Mouse (Mus musculus) cerebellum, postnatal 36 days (tissue): ENCODE measurements around the gene Dis3l.
A peak's percentile ranks its signal among the peaks of the same experiment; 100 is the strongest.

Source experiments
- DNase-seq, 2 experiments: peaks; one replicate each; pipeline ENCODE4 v3.0.0; 2021 to 2022; ENCODE audit warnings: mixed read lengths in 2 of 2

The Dis3l gene

DNA sequence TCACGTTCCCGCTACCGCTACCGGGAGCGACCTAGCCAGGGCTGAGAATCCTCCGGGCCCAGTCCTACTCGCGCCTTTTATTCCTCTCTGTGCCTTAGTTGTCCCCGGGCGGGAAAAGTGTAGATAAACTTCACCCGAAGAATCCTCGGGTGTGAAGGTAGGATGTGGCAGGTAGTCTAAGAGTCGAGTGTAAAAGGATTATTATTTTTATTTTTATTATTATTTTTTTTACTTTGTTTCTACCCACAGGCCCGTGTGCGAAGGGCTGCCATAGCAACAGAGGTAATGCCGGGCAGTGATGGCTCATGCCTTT, at the start of gene Dis3l:
TSS of gene Dis3l (minus strand) at position 35 of the 313 bp plus-strand sequence.
- DNase-seq = no peak

DNA sequence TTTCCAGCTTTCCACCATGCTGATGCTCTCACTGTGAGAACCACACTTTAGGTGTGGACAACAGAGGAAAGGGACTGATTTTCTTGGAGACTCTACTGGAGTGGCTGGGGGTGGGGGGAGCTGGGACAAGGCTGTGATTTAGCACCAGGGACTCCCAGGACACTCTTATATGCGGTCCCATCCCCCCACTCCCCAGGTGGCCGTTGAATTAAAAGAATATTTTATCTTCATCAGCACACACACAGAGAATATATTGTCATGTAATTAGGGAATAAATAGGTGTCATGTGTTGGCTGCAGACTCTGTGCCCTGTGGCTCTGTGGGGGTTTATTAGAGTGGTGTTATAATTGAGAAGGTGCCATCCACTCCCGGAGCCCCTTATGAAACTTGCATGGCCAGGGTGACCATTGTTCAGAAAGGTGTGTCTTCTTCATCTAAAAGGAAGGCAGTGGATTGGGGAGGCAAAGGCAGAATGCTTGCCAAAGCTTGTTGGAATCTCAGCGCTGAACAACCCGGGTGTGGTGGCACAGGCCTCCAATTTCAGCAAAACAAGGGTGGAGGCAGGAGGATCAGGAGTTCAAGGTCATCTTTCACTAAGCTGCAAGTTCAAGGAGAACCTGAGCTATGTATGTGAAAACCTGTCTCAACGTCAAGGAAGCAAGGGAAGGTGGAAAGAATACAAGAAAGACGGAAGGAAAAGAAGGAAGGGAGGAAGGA, 48.6 kb upstream of the Dis3l start:
- DNase-seq = no peak

DNA sequence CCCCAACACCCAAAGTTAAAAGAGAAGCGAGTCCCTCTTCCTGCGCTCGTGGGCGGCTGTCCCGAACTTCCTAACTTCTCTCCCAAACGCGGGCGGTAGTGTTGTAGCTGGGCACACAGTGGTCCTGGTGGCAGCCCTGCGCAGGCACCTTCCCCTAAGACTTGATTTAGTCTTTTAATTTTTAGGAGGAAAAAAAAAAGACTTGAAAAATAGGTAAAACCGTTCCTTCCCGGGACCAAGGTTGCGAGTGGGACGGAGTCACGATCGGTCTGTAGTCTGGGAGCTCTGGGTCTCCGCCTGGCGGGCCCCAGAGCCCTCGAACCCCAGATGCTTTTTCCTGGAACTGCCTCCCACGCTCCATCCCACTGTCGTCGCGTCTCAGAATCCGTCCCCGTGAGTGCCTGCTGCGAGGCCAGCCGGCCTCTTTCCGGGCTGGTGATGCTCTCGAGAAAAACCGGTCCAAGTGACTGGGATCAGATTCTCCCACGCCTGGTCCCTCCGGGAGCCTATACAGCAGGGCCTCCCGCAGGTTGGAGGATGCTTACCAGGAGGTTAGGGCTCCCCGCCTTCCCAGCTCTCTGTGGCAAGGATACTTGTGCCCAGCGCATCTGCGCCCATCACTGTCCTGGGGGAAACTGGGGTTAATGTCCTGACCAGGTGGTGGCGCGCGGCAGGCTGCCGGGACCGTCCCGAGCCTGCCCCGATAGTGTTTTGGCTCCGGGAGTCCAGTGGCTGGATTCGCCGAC, 45.6 kb upstream of the Dis3l start:
- peak; percentile 85 to 86 for DNase-seq

DNA sequence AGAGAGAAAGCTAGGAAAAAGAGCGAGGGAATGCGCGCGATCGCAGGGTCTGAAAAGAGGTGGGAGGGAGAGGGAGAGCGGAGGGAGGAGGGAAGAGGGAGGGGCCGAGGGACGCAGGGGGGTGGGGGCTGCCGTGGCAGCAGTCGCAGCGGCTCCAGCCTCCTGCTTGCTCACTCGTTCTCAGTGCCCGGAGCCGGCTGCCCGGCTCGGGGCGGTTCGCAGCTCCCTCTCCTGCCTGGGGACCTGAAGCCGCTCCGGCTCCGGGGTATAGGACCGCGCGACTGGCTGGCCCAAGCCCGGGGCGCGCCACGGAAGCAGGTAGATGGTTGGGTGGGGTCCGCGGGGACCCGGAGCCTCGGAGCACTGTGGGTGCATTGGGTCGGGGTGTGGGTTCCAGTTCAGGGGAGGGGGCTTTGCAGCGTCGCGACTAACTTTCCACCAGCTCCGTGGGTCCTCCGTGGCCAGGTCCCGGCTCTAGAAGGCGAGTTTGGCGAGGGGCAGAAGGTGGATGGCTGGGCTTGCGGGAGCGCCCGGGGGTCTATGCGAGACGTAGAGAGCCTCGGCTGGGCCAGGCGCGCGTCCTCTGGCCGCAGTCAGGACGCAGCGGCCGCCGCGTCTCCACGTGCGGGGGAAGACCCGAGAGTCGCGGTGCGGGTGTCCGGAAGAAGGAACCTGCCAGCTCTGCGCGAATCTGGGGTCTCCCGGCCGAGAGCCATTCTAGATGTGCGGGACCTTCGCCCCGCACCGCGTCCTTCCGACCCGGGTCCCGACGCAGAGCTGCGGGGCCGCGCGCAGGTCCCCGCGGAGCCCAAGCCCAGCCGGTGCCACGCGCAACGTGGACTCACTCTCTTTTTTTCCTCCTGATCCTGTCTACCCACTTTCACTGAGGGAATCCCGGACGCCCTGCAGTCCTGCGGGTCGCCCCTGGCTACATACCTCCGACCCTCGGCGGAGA, 44.7 kb upstream of the Dis3l start, which contains the start of gene Megf11:
TSS of gene Megf11 (plus strand) at position 116 of the 955 bp plus-strand sequence.
- peak; percentile 69 to 79 for DNase-seq

DNA sequence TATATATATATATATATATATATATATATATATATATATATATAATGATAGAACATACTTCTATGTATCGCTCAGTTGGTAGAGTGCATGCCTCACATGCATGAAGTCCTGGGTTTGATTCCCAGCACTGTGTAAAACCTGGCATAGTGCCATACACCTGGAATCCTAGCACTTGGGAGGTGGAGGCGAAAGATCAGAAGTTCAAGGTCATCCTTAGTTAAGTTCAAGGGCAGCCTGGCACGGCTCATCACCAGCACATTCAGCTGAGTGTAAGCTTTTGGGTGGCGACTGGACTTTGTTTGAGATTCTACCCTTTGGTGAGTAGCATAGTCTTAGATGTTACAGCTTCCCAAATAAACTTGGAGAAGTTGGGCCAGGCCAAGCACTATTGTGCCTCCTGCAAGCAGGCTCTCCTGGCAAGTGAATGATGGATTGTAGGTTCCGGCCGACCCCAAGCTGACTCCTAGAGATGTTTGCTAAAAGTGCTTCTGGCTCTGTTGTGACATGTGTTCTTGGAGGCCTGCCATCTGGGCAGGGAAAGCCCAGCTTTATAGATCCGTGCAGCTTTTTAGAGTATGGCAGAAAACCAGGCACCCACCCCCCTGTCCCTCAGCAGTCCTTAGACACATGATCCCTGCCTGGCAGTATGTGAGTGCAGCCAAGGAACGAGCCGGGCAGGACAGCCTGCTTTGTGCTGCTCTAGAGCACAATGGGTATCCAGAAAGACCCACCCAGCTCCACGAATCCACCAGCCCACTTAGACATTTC, 42.1 kb upstream of the Dis3l start:
- no peak for DNase-seq

DNA sequence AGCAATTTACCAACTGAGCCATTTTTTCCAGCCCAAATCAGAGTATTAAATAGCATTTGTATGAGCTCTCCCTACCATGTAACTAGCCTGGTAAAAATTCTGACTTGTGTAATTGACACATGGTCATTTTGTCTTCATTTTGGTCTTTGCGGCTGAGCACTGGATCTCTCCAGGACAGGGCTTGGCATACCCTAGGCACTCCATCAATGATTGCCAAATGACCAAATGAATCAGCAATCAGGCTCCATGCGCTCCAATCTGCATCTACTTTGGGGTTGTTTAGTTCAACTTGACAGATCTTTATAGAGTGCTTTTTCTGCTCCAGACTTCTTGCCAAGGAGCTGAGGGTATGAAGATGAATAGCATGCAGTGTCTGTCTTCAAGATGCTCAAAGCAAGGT, 35.3 kb upstream of the Dis3l start:
- DNase-seq = no peak

DNA sequence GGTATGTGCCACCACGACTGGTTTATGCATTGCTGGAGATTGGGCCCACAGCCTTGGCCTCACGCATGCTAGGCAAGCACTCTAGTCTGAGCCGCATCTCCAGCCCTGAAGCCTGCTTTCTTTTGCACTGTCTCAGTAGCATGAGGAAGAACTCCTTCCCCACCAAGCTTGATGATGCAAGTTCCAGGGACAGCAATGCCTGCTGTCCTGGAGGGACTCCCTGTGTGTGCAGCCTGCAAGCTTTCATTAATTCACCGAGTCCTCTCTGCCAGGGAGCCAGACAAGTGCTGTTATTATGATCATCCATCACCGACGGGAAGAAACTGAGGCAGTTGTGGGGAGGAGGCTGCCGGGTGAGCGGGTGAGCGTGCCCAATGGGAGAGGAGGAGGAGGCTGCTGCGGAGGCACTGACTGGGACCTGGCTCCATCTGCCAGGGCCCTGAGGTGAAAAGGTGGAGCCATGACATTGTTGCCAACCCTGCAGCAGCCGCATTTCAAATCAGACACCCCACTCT, 30.3 kb upstream of the Dis3l start:
- DNase-seq = no peak

DNA sequence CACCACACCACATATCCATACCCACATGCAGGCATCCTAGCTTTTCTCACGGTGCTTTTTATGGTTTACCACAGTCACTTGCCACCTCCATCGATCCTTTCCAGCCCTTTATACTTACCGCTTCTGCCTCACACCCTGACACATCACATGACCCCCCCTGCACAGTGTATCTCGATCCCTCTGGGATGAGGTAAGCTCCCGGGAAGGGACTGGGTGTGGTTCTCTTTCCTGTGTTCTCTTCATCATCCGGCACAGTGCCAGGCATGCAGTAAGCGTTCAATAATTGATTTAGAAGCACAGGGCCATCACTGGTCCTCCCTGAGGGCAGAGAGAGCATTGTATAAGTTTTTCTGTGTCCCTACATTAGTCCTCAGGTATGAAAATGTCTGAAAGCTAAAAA, 28.8 kb upstream of the Dis3l start:
- no peak for DNase-seq

DNA sequence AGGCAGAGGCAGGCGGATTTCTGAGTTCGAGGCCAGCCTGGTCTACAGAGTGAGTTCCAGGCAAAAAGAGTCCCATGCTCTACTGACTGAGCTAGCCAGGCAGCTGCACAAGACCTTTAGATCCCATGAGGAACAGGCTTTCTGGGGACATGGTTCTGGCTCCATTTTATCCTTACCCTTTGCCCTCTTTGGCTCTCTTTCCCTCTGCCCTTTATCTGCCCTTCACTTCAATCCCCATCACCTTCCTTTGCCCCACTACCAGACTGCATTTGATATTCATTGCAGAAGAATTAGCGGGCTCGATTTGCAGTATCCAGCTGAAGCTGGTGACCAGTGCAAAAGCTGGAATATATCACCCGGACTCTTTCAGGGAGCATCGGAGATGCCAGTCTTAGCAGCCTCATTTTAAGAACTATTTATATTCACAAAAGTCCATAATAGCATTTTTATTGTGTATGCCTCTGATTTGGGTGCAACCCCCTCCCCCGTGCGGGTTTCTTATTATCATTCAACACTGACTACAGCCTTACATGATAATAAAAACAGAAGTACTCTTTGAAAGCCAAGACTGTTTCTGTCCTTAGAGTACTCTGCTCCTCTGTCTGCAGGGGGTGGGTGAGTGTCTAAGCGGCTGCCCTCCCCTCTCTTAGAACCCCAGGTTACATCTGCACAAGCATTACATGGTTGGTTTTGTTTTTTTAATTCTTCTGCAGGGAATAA, 20.3 kb upstream of the Dis3l start:
- no peak for DNase-seq

DNA sequence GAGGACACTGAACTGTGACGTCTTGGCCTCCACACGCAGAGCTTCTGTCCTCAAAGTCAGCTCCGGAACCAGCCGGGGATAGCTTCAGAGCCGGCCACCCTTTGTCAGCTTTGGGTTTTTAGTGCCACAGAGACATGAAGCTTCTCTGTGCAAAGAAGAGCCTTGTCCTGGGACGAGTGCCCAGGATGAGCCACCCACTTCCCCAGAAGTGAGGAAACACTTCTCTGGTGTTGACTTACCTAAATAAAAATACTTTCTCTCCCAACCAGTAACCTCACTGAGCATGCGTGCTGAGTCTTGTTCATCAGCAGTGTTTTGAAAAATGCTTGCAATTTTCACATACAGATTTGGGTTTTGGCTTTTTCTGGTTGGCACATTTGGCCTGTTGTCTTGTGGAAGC, 14.5 kb upstream of the Dis3l start:
- no peak for DNase-seq

DNA sequence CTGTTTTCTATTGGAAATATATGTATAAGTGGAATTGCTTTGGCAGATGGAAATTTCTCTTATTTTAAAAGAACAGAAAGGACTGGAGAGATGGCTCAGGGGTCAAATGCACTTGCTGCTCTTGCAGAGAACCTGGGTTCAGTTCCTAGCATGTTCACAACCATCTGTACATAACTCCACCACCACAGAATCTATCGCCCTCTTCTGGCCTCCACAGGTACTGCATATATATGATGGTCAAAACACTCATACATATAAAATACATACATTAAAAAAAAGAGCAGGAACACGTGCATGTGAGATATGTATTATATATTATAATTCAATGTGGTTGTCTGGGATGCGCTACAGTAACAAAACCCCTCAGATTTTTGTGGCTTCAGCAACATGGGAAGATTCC, 10.1 kb upstream of the Dis3l start:
- no peak for DNase-seq

DNA sequence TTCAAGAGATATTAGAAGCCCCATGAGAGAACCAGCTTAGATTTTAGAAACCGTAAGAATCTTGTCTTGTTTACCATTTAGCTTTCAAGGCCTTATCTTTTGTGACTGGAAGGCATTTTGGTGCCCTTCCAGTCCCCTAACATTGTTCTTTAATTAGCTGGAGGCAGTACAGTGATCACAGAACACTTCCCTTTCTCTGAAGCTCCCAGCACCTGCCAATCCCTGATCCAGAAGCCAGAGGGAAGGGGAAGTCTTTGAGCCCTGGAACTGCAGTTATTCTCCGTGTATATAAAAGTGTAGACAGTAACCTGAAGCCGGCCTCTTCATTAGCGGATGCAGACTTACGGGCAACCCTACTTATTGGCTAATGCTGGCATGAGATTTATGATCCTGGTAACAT, 8.4 kb upstream of the Dis3l start:
- DNase-seq = no peak

DNA sequence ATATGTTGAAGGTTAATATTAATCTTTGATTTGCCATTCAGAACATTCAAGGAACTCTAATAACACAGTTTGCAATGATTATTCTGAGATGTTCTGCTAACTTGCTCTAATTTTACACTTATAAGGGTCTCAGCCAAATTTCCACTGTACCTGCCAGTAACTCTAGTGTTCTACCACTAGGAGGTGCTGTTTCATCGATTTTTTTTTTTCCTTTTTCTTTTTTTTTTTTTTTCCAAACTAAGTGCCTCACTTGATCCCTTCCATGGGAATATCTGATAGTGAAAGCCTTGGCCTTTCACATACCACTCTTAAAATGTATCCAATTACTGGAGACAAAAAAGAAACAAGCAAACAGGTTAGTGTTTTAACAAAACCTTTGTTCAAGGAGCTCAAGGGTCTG, 6.3 kb upstream of the Dis3l start:
- no peak for DNase-seq

DNA sequence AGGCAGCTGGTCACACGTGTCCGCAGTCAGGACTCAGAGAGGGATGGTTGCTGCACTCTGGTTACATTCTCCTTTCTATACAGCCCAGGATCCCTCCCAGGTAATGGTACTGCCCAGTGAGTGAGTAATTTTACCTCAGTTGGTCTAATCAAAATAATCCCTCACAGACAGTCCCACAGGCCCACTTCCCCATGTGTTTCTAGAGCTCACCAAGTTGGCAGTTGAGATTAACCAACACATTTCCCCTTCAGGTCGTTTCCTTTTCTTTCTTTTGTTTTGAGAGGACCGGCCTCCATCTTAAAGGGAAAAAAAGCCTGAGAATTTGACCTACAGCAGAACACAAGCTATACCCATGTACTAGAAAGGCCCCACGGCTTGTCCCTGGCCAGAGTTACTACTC, 4.8 kb upstream of the Dis3l start:
- DNase-seq = no peak

DNA sequence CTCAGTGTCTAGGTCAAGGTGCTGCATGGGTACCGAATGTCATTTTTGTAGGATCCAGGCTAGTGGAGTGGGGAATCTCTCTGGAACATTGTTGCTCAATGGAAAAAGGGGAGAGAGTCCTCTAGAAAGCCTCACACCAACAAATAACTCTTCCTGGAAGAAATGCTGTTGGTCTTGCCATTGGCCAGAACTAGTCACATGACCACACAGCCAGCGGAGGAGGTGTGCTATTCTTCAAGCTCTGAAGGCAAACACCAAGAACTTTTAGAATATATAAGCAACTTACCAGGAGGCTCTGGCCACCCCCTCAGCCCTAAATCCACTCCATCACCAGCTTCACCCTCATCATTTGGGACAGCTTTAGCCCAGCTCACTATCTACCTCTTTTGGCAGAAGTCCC, 2.6 kb upstream of the Dis3l start:
- DNase-seq = no peak

DNA sequence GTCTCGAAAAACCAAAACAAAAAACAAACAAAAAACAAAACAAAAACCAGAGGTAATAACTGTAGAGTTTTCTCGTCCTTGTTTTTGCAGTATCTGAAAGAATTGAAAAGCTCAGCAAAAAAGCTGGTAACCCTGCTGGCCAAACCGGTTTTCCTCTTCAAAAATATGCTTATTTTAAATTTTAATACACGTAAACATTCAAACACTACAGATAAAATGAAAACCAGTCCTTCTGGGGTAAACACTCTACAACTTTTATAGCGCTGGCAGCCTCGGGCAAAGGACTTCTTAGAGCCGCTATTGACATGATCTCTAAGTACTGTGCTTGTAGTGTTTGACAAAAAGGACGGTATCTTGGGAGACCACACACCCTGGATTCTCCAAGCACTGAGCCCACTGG, 583 bp upstream of the Dis3l start:
- DNase-seq = no peak

DNA sequence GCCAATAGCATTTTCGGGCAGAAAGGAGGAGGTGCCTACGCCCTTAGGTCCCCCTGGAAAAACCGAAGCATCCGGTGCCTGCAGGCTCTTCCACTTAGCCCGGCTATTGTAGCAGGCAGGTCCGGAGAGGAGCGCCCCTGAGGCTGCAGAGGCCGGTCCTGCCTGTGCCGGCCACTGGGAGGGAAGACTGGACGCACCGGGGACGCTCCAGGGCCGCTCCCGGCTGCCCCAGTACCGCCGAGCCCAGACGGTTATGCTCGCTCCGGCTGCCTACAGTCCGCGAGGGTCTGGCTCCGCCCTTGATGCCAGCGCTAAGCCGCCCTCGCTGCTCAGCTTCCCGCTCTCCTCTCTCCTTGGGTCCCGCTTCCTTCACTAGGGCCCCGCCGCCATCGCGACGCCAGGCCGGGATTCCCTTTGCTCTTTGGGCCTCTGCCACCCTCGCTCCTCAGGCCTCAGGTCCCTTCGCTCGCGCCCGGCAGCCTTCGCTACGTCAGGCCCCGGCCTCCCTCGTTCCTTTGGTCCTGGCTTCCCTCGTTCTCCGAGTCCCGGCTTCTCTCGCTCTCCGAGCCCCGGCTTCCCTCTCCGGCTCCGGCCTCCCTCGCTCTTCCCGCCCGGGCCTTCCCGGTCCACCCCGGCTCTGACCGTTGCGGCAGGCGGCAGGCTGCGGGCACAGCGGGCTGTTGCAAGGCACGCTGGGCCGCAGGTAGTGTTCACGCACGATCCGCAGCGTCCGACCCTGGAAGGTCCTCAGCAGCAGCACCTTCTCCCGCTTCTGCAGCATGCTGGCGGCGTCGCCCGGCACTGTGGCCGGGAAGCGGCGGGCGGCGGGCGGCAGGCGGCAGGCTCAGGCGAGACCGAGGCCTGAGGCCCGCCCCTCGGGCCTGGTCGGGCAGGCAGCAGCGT, 486 bp downstream of the Dis3l start:
- peak; percentile 72 to 78 for DNase-seq

DNA sequence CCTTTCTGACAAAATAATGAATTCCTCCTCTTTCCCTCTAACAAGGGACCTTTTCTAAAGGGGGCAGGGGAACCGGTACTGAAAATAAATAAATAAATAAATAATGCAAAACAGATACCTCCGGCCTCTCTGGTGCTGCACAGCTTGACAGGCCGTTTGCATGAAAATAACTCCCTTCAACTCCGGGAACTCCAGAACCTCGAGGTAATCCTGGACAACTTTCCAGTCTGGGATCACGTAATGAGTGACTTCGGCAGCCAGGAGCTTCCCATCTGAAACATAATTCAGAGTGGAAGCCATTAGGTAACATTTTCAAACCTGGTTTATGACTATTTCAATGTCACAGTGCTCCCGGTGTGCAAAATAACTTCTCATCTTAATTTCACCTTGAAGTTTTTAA, 1.7 kb downstream of the Dis3l start:
- peak in 1 of 2 experiments; percentile 13 for DNase-seq

DNA sequence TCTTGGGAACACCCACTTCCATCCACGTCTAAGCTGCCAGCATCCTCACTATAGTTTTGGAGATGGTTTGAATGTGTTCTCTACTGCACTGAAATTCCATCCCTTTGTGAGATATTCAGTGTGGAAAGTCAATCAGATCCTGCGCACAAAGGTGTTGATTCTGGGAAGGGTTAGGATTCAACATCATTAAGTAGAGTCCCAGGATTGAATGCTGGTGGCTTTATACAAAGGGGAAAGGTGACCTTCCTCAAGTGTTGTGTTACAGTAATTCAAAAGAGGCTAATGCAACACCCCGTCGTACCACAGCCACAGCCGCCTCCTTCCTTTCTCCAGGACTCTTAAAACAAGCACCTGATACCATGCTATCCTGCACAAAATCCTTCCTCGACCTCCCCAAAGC, 5.3 kb downstream of the Dis3l start:
- DNase-seq = no peak

DNA sequence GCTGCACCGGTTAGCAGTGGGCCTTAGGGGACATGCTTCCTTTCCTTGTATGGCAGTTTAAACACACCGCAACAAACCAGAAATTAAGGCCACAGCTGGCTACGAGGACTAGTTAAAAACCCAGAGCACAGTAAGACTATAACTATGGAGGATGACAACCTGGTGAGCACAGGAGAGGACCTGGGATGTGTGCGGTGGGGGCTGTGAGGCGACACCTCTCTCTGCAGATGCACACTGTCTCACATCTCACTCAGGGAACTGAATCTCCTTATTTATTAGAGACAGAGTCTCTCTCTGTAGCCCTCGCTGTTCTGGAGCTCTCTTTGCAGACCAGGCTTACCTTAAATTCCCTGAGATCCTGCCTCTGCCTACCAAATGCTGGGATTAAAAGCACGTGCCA, 17.1 kb downstream of the Dis3l start:
- no peak for DNase-seq

DNA sequence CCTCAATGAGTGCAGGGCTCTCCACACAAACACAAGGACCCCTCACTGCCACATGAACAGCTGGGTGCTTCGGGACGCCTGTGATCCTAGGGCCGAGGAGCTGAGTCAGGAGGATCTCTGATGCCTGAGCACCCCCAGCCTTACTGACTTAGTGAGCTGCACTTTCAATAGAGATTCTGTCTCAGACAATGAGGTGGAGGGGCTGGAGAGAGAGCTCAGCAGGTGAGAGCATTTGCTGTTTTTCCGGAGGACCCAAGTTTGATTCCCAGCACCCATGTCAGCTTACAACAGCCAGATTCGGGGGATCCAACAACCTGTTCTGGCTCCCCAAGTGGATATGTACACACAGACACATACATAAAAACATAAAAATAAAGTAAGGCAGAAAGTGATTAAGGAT, 24.1 kb downstream of the Dis3l start:
- DNase-seq = no peak
